Mouse (Mus musculus) spleen, adult 12 weeks (tissue): ENCODE measurements at regions not wholly inside any gene's neighbourhood (a gene's known extent, or its start where the extent isn't known, plus 50 kb on each side); places are given as distances from the start of the nearest gene placed in this dataset.
"Not testable (repeated sequence)": the region's sequence is repeated elsewhere in the genome, so short reads cannot be mapped to it uniquely, and the experiment has no call there.

ENCODE experiments used
- DNase-seq: peaks from one replicate; pipeline ENCODE4 v3.0.0; 2022; ENCODE audit warnings: low spot score

- DNase-seq = no peak
These were observed 107.0 kb upstream of the Rhobtb1 start for GRCm38 (mm10) chr10:69044171-69044651.

GRCm38 (mm10) chr10:69045275-69045674, 106.0 kb upstream of the Rhobtb1 start:
- DNase-seq = no peak

GRCm38 (mm10) chr10:69046008-69046555, 105.2 kb upstream of the Rhobtb1 start:
- no peak for DNase-seq

GRCm38 (mm10) chr10:69078008-69078407, 73.2 kb upstream of the Rhobtb1 start:
- no peak for DNase-seq

GRCm38 (mm10) chr10:69086184-69086583, 65.0 kb upstream of the Rhobtb1 start:
- DNase-seq = no peak

- DNase-seq = no peak
These were observed 59.4 kb upstream of the Rhobtb1 start for GRCm38 (mm10) chr10:69091872-69092271.

GRCm38 (mm10) chr10:69100021-69100420, 51.2 kb upstream of the Rhobtb1 start:
- no peak for DNase-seq

GRCm38 (mm10) chr10:69100742-69101141, 50.5 kb upstream of the Rhobtb1 start:
- DNase-seq = not testable (repeated sequence)
